Mouse (Mus musculus) liver, adult 2 months (tissue): ENCODE measurements at regions not wholly inside any gene's neighbourhood (a gene's known extent, or its start where the extent isn't known, plus 50 kb on each side); places are given as distances from the start of the nearest gene placed in this dataset.

Experiments
- DNase-seq: peaks from one replicate; pipeline ENCODE4 v3.0.0-alpha.2; 2011; ENCODE audit warnings: low read depth, low spot score; ENCODE audit errors: extremely low read depth
- H3K27ac ChIP-seq: fragments of 200-500 bp; replicated peaks from 2 replicates; pipeline ENCODE4 v1.5.1; 2012; ENCODE audit warnings: low read depth, mild to moderate bottlenecking, control low read depth, inconsistent platforms, low read length; ENCODE audit not compliant: insufficient read depth
- H3K27me3 ChIP-seq: fragments of 200-500 bp; 2 replicates; pipeline ENCODE4 v1.6.1; 2012; ENCODE audit warnings: mild to moderate bottlenecking, moderate library complexity, low read length, inconsistent platforms; ENCODE audit not compliant: control insufficient read depth, insufficient read depth
- H3K36me3 ChIP-seq: fragments of 200-500 bp; 2 replicates; pipeline ENCODE4 v1.6.1; 2012; ENCODE audit warnings: low read length, inconsistent platforms; ENCODE audit not compliant: control insufficient read depth, insufficient read depth
- H3K4me1 ChIP-seq: fragments of 200-500 bp; 2 replicates; pipeline ENCODE4 v1.6.1; 2011; ENCODE audit warnings: low read length; ENCODE audit not compliant: control insufficient read depth, insufficient read depth
- H3K4me3 ChIP-seq: fragments of 200-500 bp; 2 replicates; pipeline ENCODE4 v1.5.1; 2011; ENCODE audit warnings: low read depth, mild to moderate bottlenecking, control low read depth, low read length, moderate library complexity; ENCODE audit not compliant: insufficient read depth
- H3K79me2 ChIP-seq: fragments of 200-500 bp; 2 replicates; pipeline ENCODE4 v1.6.1; 2012; ENCODE audit warnings: inconsistent platforms, mild to moderate bottlenecking, low read length, moderate library complexity; ENCODE audit not compliant: control insufficient read depth, insufficient read depth
- H3K9ac ChIP-seq: fragments of 200-500 bp; 2 replicates; pipeline ENCODE4 v1.6.1; 2012; ENCODE audit warnings: low read depth, mild to moderate bottlenecking, control low read depth, inconsistent platforms, low read length
- CTCF ChIP-seq: fragments of 200-500 bp; IDR thresholded peaks from 2 replicates; pipeline ENCODE4 v1.5.1; 2011; ENCODE audit warnings: low read depth, low read length, control low read depth
- POLR2A ChIP-seq: fragments of 200-500 bp; IDR thresholded peaks from 2 replicates; pipeline ENCODE4 v1.6.1; 2011; ENCODE audit warnings: low read length, control low read depth; ENCODE audit not compliant: insufficient read depth; ENCODE audit errors: extremely low read depth
- WGBS: fragments of 180-500 bp; shearing (Covaris S2); methylation state at CpG from one replicate; pipeline ENCODE4 v1.1.7; 2018; 5-methylcytosine and 5-hydroxymethylcytosine counted together

DNA sequence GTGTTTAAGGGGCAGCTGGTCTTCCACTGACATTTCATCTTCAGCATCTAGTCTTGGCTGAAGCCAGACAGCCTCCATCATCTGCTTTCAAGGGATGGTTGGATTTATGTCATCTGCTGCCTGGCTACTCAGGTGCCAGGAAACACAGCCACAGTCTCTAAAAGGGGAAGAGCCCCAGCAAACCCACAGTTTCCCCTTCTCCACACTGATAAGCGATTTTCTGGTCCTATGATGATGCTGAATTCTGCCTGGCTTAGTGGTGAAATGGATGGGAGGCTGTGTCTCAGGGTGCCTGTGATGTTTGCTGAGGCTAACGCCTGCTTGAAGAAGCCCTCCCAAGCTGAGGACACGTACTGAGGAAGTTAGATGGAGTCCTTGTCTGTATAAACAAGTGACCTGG lies 160.5 kb downstream of the Unc5cl start:
- H3K27me3 ChIP-seq: no peaks in the 10 kb centered on the region
- no peak overlapping the region for H3K27ac ChIP-seq
- TF ChIP-seq POLR2A (no peak), CTCF (no peak)
- H3K4me3 ChIP-seq: no peak overlapping the region
- 46% methylated on average over 3 of the region's 3 CpGs for WGBS
- no peaks in the 10 kb centered on the region for H3K4me1 ChIP-seq
- H3K79me2 ChIP-seq: no peaks in the 10 kb centered on the region
- no peaks in the 10 kb centered on the region for H3K36me3 ChIP-seq
- no peak for DNase-seq
- no peak overlapping the region for H3K9ac ChIP-seq

DNA sequence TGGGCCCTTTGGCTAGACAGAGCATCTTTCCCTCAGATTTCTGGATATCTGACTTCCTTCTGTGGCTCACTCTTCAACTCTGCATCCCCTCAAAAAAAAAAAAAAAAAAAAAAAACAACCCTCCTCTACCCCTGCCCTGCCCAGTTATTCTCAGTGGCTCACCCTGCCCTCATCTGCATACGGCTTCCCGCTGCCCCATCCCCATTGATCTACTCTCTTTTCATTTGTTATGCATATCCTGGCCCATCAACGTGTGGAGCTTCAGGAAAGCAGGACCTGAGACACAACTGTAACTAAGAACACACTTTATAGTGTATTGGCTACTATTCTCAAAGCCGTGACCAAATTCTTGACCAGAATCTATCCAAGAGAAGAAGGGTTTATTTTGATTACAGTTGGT lies 161.5 kb downstream of the Unc5cl start:
- H3K27me3 ChIP-seq: no peaks in the 10 kb centered on the region
- H3K27ac ChIP-seq: no peak overlapping the region
- H3K4me1 ChIP-seq: no peaks in the 10 kb centered on the region
- H3K4me3 ChIP-seq: no peak overlapping the region
- no peak for TF ChIP-seq CTCF
- TF ChIP-seq POLR2A: no peak
- H3K9ac ChIP-seq: no peak overlapping the region
- DNase-seq: no peak
- H3K36me3 ChIP-seq: no peaks in the 10 kb centered on the region
- 54% methylated on average over 4 of the region's 4 CpGs for WGBS
- H3K79me2 ChIP-seq: no peaks in the 10 kb centered on the region

DNA sequence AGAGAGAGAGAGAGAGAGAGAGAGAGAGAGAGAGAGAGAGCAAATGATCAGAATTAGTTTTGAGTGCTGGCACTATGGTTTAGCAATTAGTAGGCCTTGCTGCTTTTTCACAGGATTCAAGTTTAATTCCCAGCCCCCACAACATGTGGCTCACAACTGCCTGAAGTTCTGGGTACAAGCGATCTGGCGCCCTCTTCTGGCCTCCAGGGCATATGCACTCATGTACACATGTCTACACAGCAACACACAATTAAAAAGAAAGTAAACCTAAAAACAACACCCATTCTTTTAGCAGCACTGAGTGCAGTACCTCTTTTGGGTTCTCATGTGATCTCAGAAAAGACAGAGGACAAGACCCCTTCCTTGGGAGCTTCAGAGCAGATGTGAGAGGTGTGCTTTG lies 166.2 kb downstream of the Unc5cl start:
- H3K4me1 ChIP-seq: no peaks in the 10 kb centered on the region
- 58% methylated on average over 2 of the region's 2 CpGs for WGBS
- H3K9ac ChIP-seq: no peak overlapping the region
- no peak for TF ChIP-seq POLR2A
- peak; percentile 3; the same call in 1 of the 2 replicates for TF ChIP-seq CTCF
- no peaks in the 10 kb centered on the region for H3K79me2 ChIP-seq
- no peak overlapping the region for H3K4me3 ChIP-seq
- no peaks in the 10 kb centered on the region for H3K27me3 ChIP-seq
- no peak for DNase-seq
- H3K36me3 ChIP-seq: no peaks in the 10 kb centered on the region
- H3K27ac ChIP-seq: no peak overlapping the region

DNA sequence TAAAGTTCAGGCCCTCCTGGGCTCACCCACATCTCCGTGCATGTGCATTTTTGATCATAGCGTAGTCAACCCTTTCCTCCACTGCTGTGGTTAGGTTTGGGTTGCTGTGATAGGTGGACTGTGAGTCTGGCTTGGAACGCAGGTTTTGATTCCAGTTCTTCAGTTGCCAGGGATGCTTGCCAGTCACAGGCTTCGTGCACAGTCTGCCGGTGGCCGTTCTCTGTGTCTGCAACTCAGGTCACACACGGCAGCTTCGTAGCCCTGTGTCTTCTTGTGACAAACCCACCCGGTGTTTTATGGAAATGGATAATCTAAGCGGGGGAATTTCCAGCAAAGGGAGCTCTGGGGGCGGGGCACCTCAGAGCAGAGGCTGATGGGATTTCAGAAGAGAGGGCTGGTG lies 167.0 kb downstream of the Unc5cl start:
- Histone ChIP-seq H3K79me2 (no peaks in the 10 kb centered on the region), H3K27me3 (no peaks in the 10 kb centered on the region), H3K9ac (no peak overlapping the region), H3K36me3 (no peaks in the 10 kb centered on the region), H3K4me1 (no peaks in the 10 kb centered on the region), H3K4me3 (no peak overlapping the region), H3K27ac (no peak overlapping the region)
- WGBS: 91% methylated on average over 11 of the region's 11 CpGs
- DNase-seq: no peak
- TF ChIP-seq POLR2A (no peak), CTCF (no peak)

DNA sequence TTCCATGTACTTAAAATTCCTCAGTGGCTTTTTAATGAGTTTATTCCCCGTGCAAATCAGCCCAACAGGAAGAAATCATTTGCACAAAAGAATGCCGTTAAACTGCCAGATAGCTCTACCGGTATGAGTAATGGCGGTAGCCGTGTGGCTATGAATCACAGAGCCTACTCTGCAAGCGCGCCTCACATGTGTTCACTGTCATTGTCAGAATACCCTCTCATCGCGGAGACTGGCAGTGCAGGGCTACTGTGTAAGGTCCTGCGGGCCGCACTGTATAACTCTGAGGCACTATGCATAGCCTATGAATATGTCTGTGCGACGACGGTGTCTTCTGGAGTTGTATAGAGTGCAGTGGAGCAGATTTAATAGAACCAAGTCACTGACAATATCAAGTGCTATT lies 170.2 kb downstream of the Unc5cl start:
- 92% methylated on average over 14 of the region's 14 CpGs for WGBS
- Histone ChIP-seq H3K27ac (no peak overlapping the region), H3K4me1 (no peaks in the 10 kb centered on the region), H3K36me3 (no peaks in the 10 kb centered on the region), H3K79me2 (no peaks in the 10 kb centered on the region), H3K27me3 (no peaks in the 10 kb centered on the region), H3K9ac (no peak overlapping the region), H3K4me3 (no peak overlapping the region)
- TF ChIP-seq POLR2A (no peak), CTCF (no peak)
- no peak for DNase-seq

DNA sequence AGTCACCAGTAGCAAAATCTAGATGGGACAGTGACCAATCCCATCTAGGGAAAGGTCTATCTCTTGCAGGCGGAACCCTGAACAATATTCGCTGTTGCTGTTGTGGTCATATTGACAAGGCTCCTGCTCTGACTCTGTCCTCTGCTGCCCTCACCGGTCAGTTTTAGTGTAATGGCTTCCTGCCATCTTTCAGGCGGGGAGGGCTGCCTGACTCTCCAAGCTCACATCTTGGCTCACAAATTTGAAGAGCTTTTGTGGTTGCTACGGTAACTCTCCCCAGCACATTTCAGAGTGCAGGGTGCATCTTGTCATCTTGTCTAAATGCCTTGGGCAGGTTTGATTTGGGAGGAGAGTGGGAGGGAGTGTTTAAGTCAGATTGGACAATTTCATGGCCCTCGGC lies 171.3 kb downstream of the Unc5cl start:
- no peak for DNase-seq
- no peak overlapping the region for H3K4me3 ChIP-seq
- H3K36me3 ChIP-seq: no peaks in the 10 kb centered on the region
- no peaks in the 10 kb centered on the region for H3K79me2 ChIP-seq
- TF ChIP-seq CTCF: no peak
- TF ChIP-seq POLR2A: no peak
- no peak overlapping the region for H3K27ac ChIP-seq
- no peaks in the 10 kb centered on the region for H3K4me1 ChIP-seq
- H3K27me3 ChIP-seq: no peaks in the 10 kb centered on the region
- WGBS: 88% methylated on average over 6 of the region's 6 CpGs
- no peak overlapping the region for H3K9ac ChIP-seq

DNA sequence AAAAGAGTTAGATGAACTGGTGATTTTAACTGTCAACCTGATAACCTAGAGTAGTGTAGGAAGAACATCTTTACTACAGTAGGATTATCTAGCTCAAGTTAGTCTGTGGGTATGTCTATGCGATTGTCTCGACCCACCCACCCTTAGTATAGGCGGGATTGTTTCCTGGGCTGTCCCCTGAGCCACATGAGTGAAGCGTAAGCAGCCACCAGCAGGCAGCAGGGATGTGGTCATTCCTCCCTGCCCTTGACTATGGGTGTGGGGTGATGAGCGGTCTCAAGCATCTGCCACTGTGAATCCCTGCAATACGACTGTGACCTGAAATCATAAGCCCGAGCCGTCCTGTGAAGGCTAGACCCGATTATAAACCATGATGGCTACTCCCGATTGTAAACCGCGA lies 184.9 kb downstream of the Unc5cl start:
- no peak for DNase-seq
- no peaks in the 10 kb centered on the region for H3K79me2 ChIP-seq
- H3K4me1 ChIP-seq: no peaks in the 10 kb centered on the region
- H3K36me3 ChIP-seq: no peaks in the 10 kb centered on the region
- WGBS: 90% methylated on average over 12 of the region's 12 CpGs
- no peak overlapping the region for H3K9ac ChIP-seq
- TF ChIP-seq CTCF: no peak
- TF ChIP-seq POLR2A: no peak
- H3K27me3 ChIP-seq: no peaks in the 10 kb centered on the region
- no peak overlapping the region for H3K27ac ChIP-seq
- H3K4me3 ChIP-seq: no peak overlapping the region
